Mouse (Mus musculus) mouse trophoblast stem cell (cell line): ENCODE data around the gene Ccnf.

ENCODE experiments used
- in situ Hi-C, 2 experiments: fragments of 300-500 bp; cut with MseI, MboI; formaldehyde crosslinking; loops; 2 replicates in 1 of 2; 3 replicates in 1 of 2; pipeline ENCODE4 v1.15.1; 2025

The Ccnf gene

DNA sequence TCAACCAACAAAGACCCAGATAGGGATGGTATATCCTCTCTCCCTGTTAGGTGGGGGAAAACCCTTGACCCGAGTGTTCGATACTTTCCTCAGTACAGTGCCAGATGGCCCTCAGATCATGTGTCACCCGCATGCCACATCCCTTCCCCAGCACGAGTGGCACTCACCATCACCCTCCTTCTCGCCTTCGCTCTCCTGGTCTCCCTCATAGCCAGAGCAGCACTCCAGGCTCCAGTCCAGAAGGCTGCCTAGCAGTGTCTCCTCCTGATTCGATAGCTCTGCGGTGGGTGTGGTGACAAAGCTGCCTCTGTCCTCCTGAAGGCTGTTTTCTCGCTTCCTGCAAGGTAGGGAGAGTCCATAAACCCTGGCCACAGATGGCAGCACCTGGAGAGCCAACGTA is 26.5 kb downstream of the Ccnf start:
- in situ Hi-C loops, result no loop called here

DNA sequence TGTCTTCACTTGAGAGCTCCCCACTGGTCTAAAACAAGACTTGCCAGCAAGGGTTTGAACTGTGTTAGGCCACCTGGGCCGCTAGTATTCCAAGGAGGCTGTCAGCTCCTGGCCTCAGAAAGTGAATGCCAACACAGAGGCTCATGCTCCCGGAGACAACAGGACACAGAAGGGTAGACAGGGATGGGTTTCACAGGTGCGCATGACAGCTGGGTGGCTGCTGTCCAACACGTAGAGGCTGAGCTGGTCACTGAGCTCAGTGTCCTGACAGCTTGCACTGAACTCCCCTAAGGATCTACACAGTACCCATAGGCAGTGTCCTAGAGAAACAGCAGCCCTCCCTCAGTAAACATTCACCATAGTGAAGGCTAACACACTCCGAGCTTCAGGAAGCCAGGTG is 27.8 kb downstream of the Ccnf start:
- in situ Hi-C loops, result no loop called here

GRCm38 (mm10) chr17:24222653-24223052 is 28.6 kb downstream of the Ccnf start:
- in situ Hi-C loops, result no loop called here

GRCm38 (mm10) chr17:24220435-24221411 is 30.6 kb downstream of the Ccnf start, which contains the start of gene Tedc2:
Gene Tedc2 (minus strand): TSS chr17:24220851.
- in situ Hi-C loops, result no loop called here

GRCm38 (mm10) chr17:24216836-24217235 is 34.4 kb downstream of the Ccnf start:
- in situ Hi-C loops, result no loop called here

GRCm38 (mm10) chr17:24213186-24213585 is 38.1 kb downstream of the Ccnf start:
- in situ Hi-C loops, result no loop called here

- in situ Hi-C loops, result no loop called here
Observed at GRCm38 (mm10) chr17:24212441-24213018, 38.8 kb downstream of the Ccnf start.

DNA sequence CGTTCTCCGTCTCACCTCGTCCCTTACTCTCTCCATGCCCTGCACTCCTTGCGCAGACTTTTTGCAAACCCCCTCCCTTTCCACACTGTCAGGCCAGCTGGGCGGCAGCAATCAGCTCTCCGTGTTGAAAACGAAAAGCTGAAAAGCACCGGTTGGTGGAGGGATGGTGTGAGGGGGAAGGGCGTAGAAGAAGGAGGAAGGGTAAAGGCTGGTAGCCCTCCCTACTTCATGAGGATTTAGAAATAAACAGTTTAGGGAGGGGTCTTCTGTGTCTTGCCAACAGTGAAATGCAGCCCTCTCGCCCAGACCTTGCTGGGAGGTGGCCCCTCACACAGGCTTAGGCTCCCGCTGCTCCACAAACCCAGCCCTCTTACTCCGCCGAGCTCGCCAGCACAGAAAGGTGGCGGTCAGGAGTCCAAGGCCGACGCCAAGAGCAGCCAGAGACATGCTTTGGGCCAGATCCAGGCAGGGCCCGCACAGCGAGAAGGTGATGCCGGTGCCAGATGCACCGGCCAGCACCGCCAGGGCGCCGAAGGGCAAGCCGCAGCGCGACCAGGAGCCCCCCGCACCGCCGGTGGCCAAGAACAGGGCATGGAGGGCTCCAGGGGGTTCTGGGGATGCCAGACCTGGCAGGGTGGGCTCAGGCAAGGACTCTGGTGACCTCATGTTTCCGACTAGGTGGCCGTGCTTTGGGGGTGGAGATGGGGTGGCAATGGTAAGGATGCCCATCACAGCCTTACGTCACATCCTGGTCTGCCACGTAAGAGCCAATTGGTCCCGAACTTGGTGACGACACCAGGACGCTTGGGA is 39.4 kb downstream of the Ccnf start:
- in situ Hi-C loops, result no loop called here

DNA sequence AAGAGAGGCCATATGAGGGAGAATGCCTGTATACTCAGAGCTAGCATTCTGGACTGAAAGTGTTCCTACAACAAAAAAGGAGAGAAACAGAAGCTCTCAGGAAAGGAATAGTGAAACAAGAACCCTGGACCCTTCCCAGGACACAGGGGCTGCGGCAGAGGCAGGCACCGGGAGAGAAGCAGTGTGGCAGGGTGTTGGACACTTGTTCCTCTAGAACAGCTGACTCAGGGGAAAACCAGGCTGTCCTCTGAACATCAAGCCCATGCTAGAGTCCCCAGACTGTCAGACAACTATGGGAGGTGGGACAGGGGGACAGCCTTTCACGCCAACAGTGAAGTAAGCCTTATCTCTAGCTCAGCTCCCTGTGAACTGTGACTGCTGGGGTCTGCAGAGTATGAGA is 40.7 kb downstream of the Ccnf start:
- in situ Hi-C loops, result no loop called here

DNA sequence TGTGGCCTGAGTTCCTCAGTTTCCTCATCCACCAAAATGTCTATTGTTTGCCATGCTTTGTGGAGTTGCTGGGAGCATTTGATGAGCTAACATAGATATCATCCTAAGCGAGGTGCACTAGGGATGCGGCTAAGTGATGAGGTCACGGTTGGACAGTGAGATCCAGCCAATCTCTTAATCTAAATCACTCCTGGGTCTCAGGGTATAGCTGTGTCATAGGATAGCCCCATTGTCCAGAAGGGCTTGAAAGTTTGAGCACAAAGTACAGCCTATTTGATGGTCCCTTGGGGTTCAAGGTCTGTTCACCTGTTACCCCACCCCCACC is 41.4 kb downstream of the Ccnf start:
- in situ Hi-C loops, result no loop called here

GRCm38 (mm10) chr17:24209043-24209915 is 42.0 kb downstream of the Ccnf start, which contains the start of gene Ntn3:
Gene Ntn3 (minus strand): TSS chr17:24209531.
- in situ Hi-C loops, result no loop called here

GRCm38 (mm10) chr17:24208641-24209042 is 42.6 kb downstream of the Ccnf start:
- in situ Hi-C loops, result no loop called here

DNA sequence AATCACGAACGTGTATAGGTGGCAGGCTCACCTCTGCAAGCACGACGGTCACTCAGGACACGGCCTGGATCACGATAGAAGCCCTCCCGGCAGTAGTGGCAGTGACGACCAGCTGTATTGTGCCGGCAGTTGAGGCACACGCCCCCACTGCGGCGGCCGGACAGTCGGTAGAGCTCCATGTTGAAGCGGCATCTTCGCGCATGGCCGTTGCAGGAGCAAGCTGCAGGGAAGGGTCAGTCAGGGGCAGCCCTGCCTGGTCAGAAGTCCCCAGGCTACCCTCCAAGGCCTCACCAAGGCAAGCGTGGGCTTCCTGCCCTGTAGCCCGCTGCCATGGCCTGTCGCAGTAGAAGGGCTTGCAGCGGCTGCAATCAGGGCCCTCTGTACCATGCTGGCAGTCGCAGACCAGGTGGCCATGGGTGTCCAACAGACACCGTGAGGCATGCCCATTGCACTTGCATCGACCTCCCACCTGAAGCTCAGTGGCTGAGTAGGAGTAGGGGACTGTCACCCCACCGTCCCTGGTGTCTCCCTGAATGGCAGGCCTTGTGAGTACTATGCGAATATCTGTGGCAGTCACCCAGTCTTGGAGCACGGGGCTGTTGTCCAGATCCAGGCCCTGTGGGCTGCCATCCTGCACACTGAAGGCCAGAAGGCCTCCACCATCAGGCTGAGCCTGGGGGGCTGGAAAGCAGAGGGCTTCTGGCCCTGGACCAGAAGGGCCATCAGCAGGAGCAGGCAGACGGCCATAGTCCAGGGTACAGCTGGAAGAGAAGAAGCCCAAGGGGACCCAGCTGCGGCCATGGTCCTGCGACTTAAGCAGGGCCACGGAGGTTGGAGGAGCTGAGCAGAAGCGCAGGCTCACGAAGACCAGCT is 43.3 kb downstream of the Ccnf start:
- in situ Hi-C loops, result no loop called here

GRCm38 (mm10) chr17:24206451-24207351 is 44.6 kb downstream of the Ccnf start:
- in situ Hi-C loops, result no loop called here

GRCm38 (mm10) chr17:24205908-24206361 is 45.3 kb downstream of the Ccnf start:
- in situ Hi-C loops, result no loop called here

DNA sequence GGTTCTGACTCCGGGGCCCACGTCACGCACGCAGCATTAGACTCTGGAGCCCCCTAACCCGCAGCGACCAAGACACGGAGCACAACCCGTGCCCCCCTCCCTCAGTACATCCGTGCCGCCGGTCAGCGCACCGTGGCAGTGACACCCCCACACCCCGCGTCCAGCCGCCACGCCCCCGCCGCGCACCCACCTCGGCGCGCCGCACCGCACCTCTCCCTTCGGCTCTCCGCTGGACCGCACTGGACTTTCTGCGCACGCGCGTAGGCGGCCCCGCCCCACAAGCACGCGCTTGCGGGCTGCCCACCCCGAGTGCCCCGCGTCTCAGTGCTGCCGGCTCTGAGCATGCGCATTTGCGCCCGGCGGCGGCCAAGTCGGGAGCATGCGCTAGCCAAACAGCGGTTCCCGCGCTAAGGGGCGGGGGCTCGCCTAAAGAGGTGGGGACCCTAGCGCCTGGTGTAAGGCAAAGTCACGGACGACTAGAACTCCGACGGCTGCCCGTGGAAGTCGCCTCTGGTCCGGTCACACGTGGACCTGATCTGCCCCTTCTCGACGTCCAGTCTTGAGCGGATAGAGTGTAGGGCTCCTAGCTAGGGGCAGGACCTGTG is 45.9 kb downstream of the Ccnf start, which contains the start of gene Tbc1d24:
Gene Tbc1d24, minus strand, starts transcription at position 279 of the 605 bp plus-strand sequence.
- in situ Hi-C loops, result no loop called here

DNA sequence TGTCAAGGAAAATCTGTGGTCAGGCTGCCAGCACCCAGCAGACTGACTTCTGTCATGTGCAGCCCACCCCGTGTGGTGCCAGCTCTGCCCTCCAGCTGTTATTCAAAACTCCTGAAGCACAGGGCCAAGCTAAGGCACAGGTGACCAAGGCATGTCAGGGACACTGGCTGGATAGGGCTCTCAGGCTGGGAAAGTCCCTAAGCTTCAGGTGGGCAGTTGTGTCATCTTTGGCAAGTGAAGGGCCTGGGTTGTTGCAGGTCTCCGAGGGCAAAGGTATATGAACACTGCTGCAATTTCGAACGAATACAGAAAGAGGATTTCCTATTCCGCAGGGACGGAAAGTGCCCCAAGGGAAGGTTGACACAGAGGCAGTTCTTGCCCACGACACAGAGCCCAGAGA is 46.4 kb downstream of the Ccnf start:
- in situ Hi-C loops, result no loop called here
